Mouse (Mus musculus): ENCODE results near the gene Ypel3. TPM values are rescaled to one million over a fixed set of nuclear protein-coding genes. Genes with fewer than 3 reads are reported as not detected.

Gene Ypel3
- polyA plus RNA-seq, 1 experiment = 74.3 TPM

- H3K4me3 ChIP-seq (ENCODE audit: control insufficient read depth, low read depth, low read length) = no peak overlapping the region
- TF ChIP-seq POLR2A (IDR thresholded peaks at IDR 0.05; ENCODE audit: control insufficient read depth, low read depth, low read length) (no peak), CTCF (IDR thresholded peaks at IDR 0.05; ENCODE audit: control insufficient read depth, insufficient read depth, insufficient replicate concordance, low read depth, low read length) (no peak)
- no peaks in the 10 kb centered on the region for H3K27me3 ChIP-seq (ENCODE audit: control insufficient read depth, insufficient read depth, low read length)
- peaks cover 26% of the 10 kb centered on the region for H3K4me1 ChIP-seq (ENCODE audit: control insufficient read depth, insufficient read depth, low read length)
- no peaks in the 10 kb centered on the region for H3K36me3 ChIP-seq (ENCODE audit: control insufficient read depth, insufficient read depth, low read length)
- H3K27ac ChIP-seq (ENCODE audit: control insufficient read depth, insufficient read depth, low read depth, low read length) = no peak overlapping the region
Measured at GRCm38 (mm10) chr7:126803181-126803580, 26.4 kb downstream of the Ypel3 start.

GRCm38 (mm10) chr7:126803751-126804150, 27.0 kb downstream of the Ypel3 start:
- TF ChIP-seq CTCF (IDR thresholded peaks at IDR 0.05; ENCODE audit: control insufficient read depth, insufficient read depth, insufficient replicate concordance, low read depth, low read length) (no peak), POLR2A (IDR thresholded peaks at IDR 0.05; ENCODE audit: control insufficient read depth, low read depth, low read length) (no peak)
- Histone ChIP-seq H3K27ac (ENCODE audit: control insufficient read depth, insufficient read depth, low read depth, low read length) (no peak overlapping the region), H3K36me3 (ENCODE audit: control insufficient read depth, insufficient read depth, low read length) (no peaks in the 10 kb centered on the region), H3K27me3 (ENCODE audit: control insufficient read depth, insufficient read depth, low read length) (no peaks in the 10 kb centered on the region), H3K4me1 (ENCODE audit: control insufficient read depth, insufficient read depth, low read length) (peaks cover 22% of the 10 kb centered on the region), H3K4me3 (ENCODE audit: control insufficient read depth, low read depth, low read length) (no peak overlapping the region)

- Histone ChIP-seq H3K27ac (ENCODE audit: control insufficient read depth, insufficient read depth, low read depth, low read length) (no peak overlapping the region), H3K4me1 (ENCODE audit: control insufficient read depth, insufficient read depth, low read length) (peaks cover 13% of the 10 kb centered on the region), H3K36me3 (ENCODE audit: control insufficient read depth, insufficient read depth, low read length) (no peaks in the 10 kb centered on the region), H3K4me3 (ENCODE audit: control insufficient read depth, low read depth, low read length) (peak overlapping the region; percentile 23), H3K27me3 (ENCODE audit: control insufficient read depth, insufficient read depth, low read length) (no peaks in the 10 kb centered on the region)
- TF ChIP-seq CTCF (IDR thresholded peaks at IDR 0.05; ENCODE audit: control insufficient read depth, insufficient read depth, insufficient replicate concordance, low read depth, low read length) (no peak), POLR2A (IDR thresholded peaks at IDR 0.05; ENCODE audit: control insufficient read depth, low read depth, low read length) (no peak)
Measured at GRCm38 (mm10) chr7:126806956-126807355, 30.2 kb downstream of the Ypel3 start.

GRCm38 (mm10) chr7:126807405-126807804, 30.6 kb downstream of the Ypel3 start:
- Histone ChIP-seq H3K36me3 (ENCODE audit: control insufficient read depth, insufficient read depth, low read length) (no peaks in the 10 kb centered on the region), H3K4me3 (ENCODE audit: control insufficient read depth, low read depth, low read length) (peak overlapping the region; percentile 86), H3K27ac (ENCODE audit: control insufficient read depth, insufficient read depth, low read depth, low read length) (no peak overlapping the region), H3K4me1 (ENCODE audit: control insufficient read depth, insufficient read depth, low read length) (peaks cover 13% of the 10 kb centered on the region), H3K27me3 (ENCODE audit: control insufficient read depth, insufficient read depth, low read length) (no peaks in the 10 kb centered on the region)
- TF ChIP-seq CTCF (IDR thresholded peaks at IDR 0.05; ENCODE audit: control insufficient read depth, insufficient read depth, insufficient replicate concordance, low read depth, low read length) (no peak), POLR2A (IDR thresholded peaks at IDR 0.05; ENCODE audit: control insufficient read depth, low read depth, low read length) (no peak)

GRCm38 (mm10) chr7:126808703-126809455, 32.1 kb downstream of the Ypel3 start:
- H3K4me1 ChIP-seq (ENCODE audit: control insufficient read depth, insufficient read depth, low read length) = peaks cover 13% of the 10 kb centered on the region
- peak overlapping the region; percentile 72 for H3K27ac ChIP-seq (ENCODE audit: control insufficient read depth, insufficient read depth, low read depth, low read length)
- H3K27me3 ChIP-seq (ENCODE audit: control insufficient read depth, insufficient read depth, low read length) = no peaks in the 10 kb centered on the region
- H3K36me3 ChIP-seq (ENCODE audit: control insufficient read depth, insufficient read depth, low read length) = no peaks in the 10 kb centered on the region
- TF ChIP-seq POLR2A (IDR thresholded peaks at IDR 0.05; ENCODE audit: control insufficient read depth, low read depth, low read length) (peak; percentile 88), CTCF (IDR thresholded peaks at IDR 0.05; ENCODE audit: control insufficient read depth, insufficient read depth, insufficient replicate concordance, low read depth, low read length) (no peak)
- peak overlapping the region; percentile 86 for H3K4me3 ChIP-seq (ENCODE audit: control insufficient read depth, low read depth, low read length)

GRCm38 (mm10) chr7:126809723-126810369, 33.1 kb downstream of the Ypel3 start:
- H3K4me3 ChIP-seq (ENCODE audit: control insufficient read depth, low read depth, low read length) = no peak overlapping the region
- TF ChIP-seq POLR2A (IDR thresholded peaks at IDR 0.05; ENCODE audit: control insufficient read depth, low read depth, low read length) (no peak), CTCF (IDR thresholded peaks at IDR 0.05; ENCODE audit: control insufficient read depth, insufficient read depth, insufficient replicate concordance, low read depth, low read length) (no peak)
- peaks cover 13% of the 10 kb centered on the region for H3K4me1 ChIP-seq (ENCODE audit: control insufficient read depth, insufficient read depth, low read length)
- H3K27me3 ChIP-seq (ENCODE audit: control insufficient read depth, insufficient read depth, low read length) = no peaks in the 10 kb centered on the region
- H3K27ac ChIP-seq (ENCODE audit: control insufficient read depth, insufficient read depth, low read depth, low read length) = no peak overlapping the region
- no peaks in the 10 kb centered on the region for H3K36me3 ChIP-seq (ENCODE audit: control insufficient read depth, insufficient read depth, low read length)

- Histone ChIP-seq H3K4me1 (ENCODE audit: control insufficient read depth, insufficient read depth, low read length) (no peaks in the 10 kb centered on the region), H3K27me3 (ENCODE audit: control insufficient read depth, insufficient read depth, low read length) (no peaks in the 10 kb centered on the region), H3K36me3 (ENCODE audit: control insufficient read depth, insufficient read depth, low read length) (no peaks in the 10 kb centered on the region), H3K4me3 (ENCODE audit: control insufficient read depth, low read depth, low read length) (no peak overlapping the region), H3K27ac (ENCODE audit: control insufficient read depth, insufficient read depth, low read depth, low read length) (no peak overlapping the region)
- no peak for TF ChIP-seq CTCF (IDR thresholded peaks at IDR 0.05; ENCODE audit: control insufficient read depth, insufficient read depth, insufficient replicate concordance, low read depth, low read length)
- no peak for TF ChIP-seq POLR2A (IDR thresholded peaks at IDR 0.05; ENCODE audit: control insufficient read depth, low read depth, low read length)
Measured at GRCm38 (mm10) chr7:126815726-126816222, 39.0 kb downstream of the Ypel3 start.

All from testis, adult 2 months (tissue).